Mouse (Mus musculus) embryonic facial prominence, embryonic 13.5 days (tissue): Measurements from ENCODE around the gene Ctla2a. TPM values are rescaled to one million over a fixed set of nuclear protein-coding genes. Genes with fewer than 3 reads are reported as not detected.

ENCODE experiments used
- polyA plus RNA-seq: library from polyadenylated mRNA; unstranded; fragments of >200 nt; fragmentation: Nextera tagmentation; extraction: Ambion mirVana; gene quantifications from 2 replicates; pipeline ENCODE4 v1.2.1, GENCODE M21; 2015

Ctla2a gene
- polyA plus RNA-seq, 1 experiment from 2014 or later: 19.2 TPM

Other genes starting within 250 kb of the Ctla2a start
- gene BC051665, start 150.3 kb downstream of the Ctla2a start, polyA plus RNA-seq: not detected in 2 replicates
- gene Ctsll3, start 133.8 kb downstream of the Ctla2a start, polyA plus RNA-seq: not detected in 2 replicates
- 0.39 and 0.42 TPM in 2 replicates for gene 4930486L24Rik, start 72.2 kb downstream of the Ctla2a start, polyA plus RNA-seq
- not detected in 2 replicates for gene Gm49392, start 39.7 kb downstream of the Ctla2a start, polyA plus RNA-seq
- gene Ctla2b, start 39.2 kb downstream of the Ctla2a start, polyA plus RNA-seq: 1.5 and 5.0 TPM in 2 replicates
- not detected in 2 replicates for gene Tpbpb, start 31.7 kb downstream of the Ctla2a start, polyA plus RNA-seq
- not detected in 2 replicates for gene Gm49393, start 1.0 kb downstream of the Ctla2a start, polyA plus RNA-seq
- 1.3 and 2.8 TPM in 2 replicates for gene Gm49391, start 54 bp downstream of the Ctla2a start, polyA plus RNA-seq
- not detected in 2 replicates for gene Tpbpa, start 5.4 kb upstream of the Ctla2a start, polyA plus RNA-seq
- not detected in 2 replicates for gene Ctsj, start 69.3 kb upstream of the Ctla2a start, polyA plus RNA-seq
- gene Ctsq, start 104.0 kb upstream of the Ctla2a start, polyA plus RNA-seq: not detected in 2 replicates
- gene Ctsr, start 227.6 kb upstream of the Ctla2a start, polyA plus RNA-seq: not detected in 2 replicates